Mouse (Mus musculus): ENCODE results near the gene Shank2. TPM values are rescaled to one million over a fixed set of nuclear protein-coding genes. Genes with fewer than 3 reads are reported as not detected.

Shank2 gene
- polyA plus RNA-seq, 1 experiment from 2014 or later: not detected

DNA sequence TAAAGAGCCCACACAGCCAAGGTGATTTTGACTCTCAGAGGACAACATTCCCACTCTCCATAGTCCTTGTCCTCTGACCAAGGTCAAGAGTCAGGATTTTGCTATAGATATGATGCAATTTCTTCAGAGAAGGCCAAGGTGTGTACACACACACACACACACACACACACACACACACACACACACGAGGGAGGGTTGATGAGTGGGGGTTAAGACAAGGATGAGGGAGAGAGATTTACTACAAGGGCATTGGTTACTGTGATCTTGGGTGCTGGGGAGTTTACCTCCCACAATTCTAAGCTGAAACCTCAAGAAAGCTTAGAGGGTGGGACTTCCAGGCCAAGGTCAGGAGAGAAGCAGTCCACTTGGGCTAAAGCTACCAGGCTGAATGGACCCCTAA, 104.2 kb downstream of the Shank2 start:
- no CpG with 5 or more reads among the region's 1 CpGs for WGBS (ENCODE audit: missing documents)
- Histone ChIP-seq H3K4me3 (ENCODE audit: inconsistent target) (no peak overlapping the region), H3K27ac (no peak overlapping the region), H3K36me3 (ENCODE audit: inconsistent target) (no peaks in the 10 kb centered on the region), H3K79me2 (ENCODE audit: inconsistent target) (no peaks in the 10 kb centered on the region)

GRCm38 (mm10) chr7:144106352-144107011, 104.8 kb downstream of the Shank2 start:
- Histone ChIP-seq H3K36me3 (ENCODE audit: inconsistent target) (no peaks in the 10 kb centered on the region), H3K79me2 (ENCODE audit: inconsistent target) (no peaks in the 10 kb centered on the region), H3K27ac (no peak overlapping the region), H3K4me3 (ENCODE audit: inconsistent target) (no peak overlapping the region)
- 84% methylated on average over 9 of the region's 9 CpGs for WGBS (ENCODE audit: missing documents)

DNA sequence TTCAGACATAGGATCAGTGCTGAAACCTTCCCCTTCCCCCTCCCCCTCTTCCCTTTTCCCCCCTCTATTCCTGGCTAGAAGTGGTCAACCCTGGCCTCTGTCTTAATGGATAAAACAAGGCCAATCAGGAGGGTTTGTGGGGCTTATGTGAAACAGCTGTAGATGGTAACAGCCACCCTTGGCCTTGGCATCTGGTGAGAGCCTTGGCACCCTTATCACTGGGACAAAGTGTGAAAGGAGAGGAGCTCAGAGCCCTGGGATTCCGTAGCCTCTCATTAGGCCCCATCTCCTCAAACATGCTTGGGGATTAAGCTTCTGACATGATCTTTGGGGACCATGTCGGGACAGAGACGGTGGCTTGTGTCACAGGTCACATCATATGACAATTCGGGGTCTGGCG, 106.4 kb downstream of the Shank2 start:
- Histone ChIP-seq H3K27ac (no peak overlapping the region), H3K36me3 (ENCODE audit: inconsistent target) (no peaks in the 10 kb centered on the region), H3K4me3 (ENCODE audit: inconsistent target) (no peak overlapping the region), H3K79me2 (ENCODE audit: inconsistent target) (no peaks in the 10 kb centered on the region)
- WGBS (ENCODE audit: missing documents): 95% methylated on average over 5 of the region's 5 CpGs

DNA sequence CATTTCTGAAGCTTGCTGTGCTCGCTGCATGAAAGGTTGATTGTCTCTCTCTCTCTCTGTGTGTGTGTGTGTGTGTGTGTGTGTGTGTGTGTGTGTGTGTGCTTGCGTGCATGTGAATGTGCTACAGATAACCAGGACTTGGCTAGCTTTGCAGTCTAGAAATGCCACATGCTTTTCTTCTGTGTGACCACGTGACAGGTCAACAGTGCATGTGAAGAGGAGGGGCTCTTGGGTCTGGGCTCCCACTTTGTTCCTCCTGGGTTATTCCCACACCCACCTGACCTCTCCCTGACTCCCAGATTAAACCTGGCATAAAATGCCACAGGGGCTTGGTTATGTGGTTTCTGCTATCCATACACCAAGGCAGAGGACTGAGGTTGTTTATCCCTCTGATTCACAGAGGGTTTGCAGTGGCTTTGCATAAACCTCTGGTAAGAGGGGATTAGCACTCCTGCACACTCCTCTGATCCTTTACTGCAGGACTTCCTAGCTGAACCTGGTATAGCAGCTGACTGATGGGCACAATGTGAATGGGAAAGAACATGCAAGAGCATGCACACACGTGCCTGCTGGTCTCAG, 109.4 kb downstream of the Shank2 start:
- 61% methylated on average over 4 of the region's 4 CpGs for WGBS (ENCODE audit: missing documents)
- H3K36me3 ChIP-seq (ENCODE audit: inconsistent target): no peaks in the 10 kb centered on the region
- no peak overlapping the region for H3K27ac ChIP-seq
- no peak overlapping the region for H3K4me3 ChIP-seq (ENCODE audit: inconsistent target)
- H3K79me2 ChIP-seq (ENCODE audit: inconsistent target): no peaks in the 10 kb centered on the region

- H3K4me3 ChIP-seq (ENCODE audit: inconsistent target): no peak overlapping the region
- no peak overlapping the region for H3K27ac ChIP-seq
- WGBS (ENCODE audit: missing documents): 89% methylated on average over 3 of the region's 3 CpGs
- no peaks in the 10 kb centered on the region for H3K79me2 ChIP-seq (ENCODE audit: inconsistent target)
- no peaks in the 10 kb centered on the region for H3K36me3 ChIP-seq (ENCODE audit: inconsistent target)
Observed at GRCm38 (mm10) chr7:144111981-144112380, 110.3 kb downstream of the Shank2 start.

GRCm38 (mm10) chr7:144114230-144114629, 112.5 kb downstream of the Shank2 start:
- Histone ChIP-seq H3K79me2 (ENCODE audit: inconsistent target) (no peaks in the 10 kb centered on the region), H3K4me3 (ENCODE audit: inconsistent target) (no peak overlapping the region), H3K27ac (no peak overlapping the region), H3K36me3 (ENCODE audit: inconsistent target) (no peaks in the 10 kb centered on the region)
- 20% methylated on average over 3 of the region's 3 CpGs for WGBS (ENCODE audit: missing documents)

GRCm38 (mm10) chr7:144119562-144119961, 117.8 kb downstream of the Shank2 start:
- H3K36me3 ChIP-seq (ENCODE audit: inconsistent target): no peaks in the 10 kb centered on the region
- H3K4me3 ChIP-seq (ENCODE audit: inconsistent target): no peak overlapping the region
- WGBS (ENCODE audit: missing documents): 88% methylated on average over 1 of the region's 1 CpGs

GRCm38 (mm10) chr7:144132699-144133387, 131.1 kb downstream of the Shank2 start:
- WGBS (ENCODE audit: missing documents): 86% methylated on average over 22 of the region's 22 CpGs
- Histone ChIP-seq H3K27ac (no peak overlapping the region), H3K4me3 (ENCODE audit: inconsistent target) (no peak overlapping the region), H3K36me3 (ENCODE audit: inconsistent target) (no peaks in the 10 kb centered on the region), H3K79me2 (ENCODE audit: inconsistent target) (no peaks in the 10 kb centered on the region)

More at GRCm38 (mm10) chr7:144119562-144119961, 117.8 kb downstream of the Shank2 start:
- H3K79me2 ChIP-seq (ENCODE audit: inconsistent target): no peaks in the 10 kb centered on the region
- H3K27ac ChIP-seq: no peak overlapping the region

DNA sequence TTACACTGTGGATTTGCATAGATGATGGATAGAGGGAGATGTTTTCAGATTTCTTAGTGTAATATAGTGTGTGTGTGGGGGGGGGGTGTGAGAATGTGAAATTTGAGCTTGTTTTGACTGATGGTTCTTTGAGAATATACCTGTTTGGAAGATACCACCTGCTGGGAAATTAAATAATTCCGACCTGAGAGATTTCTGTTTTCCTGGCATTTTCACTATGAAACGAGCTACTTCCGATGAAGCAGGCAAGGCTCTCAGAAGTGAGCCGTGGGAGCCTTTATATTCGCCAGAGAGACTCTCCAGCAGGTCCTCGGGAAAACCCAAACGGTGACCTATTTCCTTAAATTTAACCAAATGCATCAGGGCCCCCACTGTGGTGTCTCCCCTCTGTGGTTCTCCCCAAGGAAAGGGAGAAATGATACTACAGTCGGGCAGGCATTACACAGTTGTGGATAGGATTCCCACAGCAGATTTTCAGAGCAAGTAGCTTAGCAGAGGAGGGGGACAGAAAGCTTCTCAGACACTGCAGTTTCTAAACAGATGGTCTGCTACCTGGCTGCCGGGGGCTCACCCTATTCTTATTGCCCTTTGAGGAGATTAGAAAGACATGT, 131.8 kb downstream of the Shank2 start:
- H3K27ac ChIP-seq: no peak overlapping the region
- no peaks in the 10 kb centered on the region for H3K36me3 ChIP-seq (ENCODE audit: inconsistent target)
- no peak overlapping the region for H3K4me3 ChIP-seq (ENCODE audit: inconsistent target)
- WGBS (ENCODE audit: missing documents): 74% methylated on average over 9 of the region's 9 CpGs
- H3K79me2 ChIP-seq (ENCODE audit: inconsistent target): no peaks in the 10 kb centered on the region

GRCm38 (mm10) chr7:144134699-144135098, 133.0 kb downstream of the Shank2 start:
- H3K36me3 ChIP-seq (ENCODE audit: inconsistent target): no peaks in the 10 kb centered on the region
- 89% methylated on average over 11 of the region's 11 CpGs for WGBS (ENCODE audit: missing documents)
- no peak overlapping the region for H3K4me3 ChIP-seq (ENCODE audit: inconsistent target)
- H3K27ac ChIP-seq: no peak overlapping the region
- no peaks in the 10 kb centered on the region for H3K79me2 ChIP-seq (ENCODE audit: inconsistent target)

DNA sequence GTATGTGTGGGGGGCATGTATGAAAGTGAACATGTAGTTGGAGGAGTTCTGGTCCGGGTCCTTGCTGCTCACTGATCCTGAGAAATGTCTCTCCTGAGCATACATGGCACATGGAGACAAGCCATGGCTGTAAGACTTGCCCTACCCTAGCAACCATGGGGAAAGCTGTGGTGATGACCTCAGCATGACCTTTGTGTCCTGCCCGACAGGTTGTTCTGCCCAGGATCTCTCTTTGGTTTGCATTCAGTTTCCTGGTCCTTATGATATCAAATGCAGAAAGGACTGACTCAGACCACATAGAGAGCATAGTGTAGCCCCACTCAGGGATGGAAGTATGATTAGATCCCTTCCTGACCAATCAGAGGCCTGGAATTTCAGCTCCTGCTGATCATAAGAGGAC, 136.1 kb downstream of the Shank2 start:
- no peak overlapping the region for H3K4me3 ChIP-seq (ENCODE audit: inconsistent target)
- H3K79me2 ChIP-seq (ENCODE audit: inconsistent target): no peaks in the 10 kb centered on the region
- H3K27ac ChIP-seq: no peak overlapping the region
- WGBS (ENCODE audit: missing documents): 93% methylated on average over 2 of the region's 2 CpGs
- no peaks in the 10 kb centered on the region for H3K36me3 ChIP-seq (ENCODE audit: inconsistent target)

DNA sequence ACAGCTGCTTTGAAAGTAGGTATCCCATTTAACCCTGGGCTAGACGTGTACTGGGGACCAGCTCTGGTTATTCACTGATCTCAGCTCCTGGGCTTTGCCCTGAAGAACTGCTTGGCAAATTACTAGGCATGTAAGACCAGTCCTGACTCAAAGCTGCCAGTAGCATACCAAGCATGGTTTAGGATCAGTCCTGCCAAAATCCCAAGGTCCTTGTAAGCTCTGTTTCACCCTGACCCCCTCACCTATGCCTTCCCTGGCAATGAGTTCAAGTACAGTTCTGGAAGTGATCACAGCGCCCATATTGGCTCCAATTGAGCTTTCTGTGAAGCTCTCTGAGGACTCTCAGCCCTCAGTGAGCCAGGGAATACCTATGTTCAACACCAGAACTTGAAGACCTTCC, 136.7 kb downstream of the Shank2 start:
- WGBS (ENCODE audit: missing documents): 82% methylated on average over 2 of the region's 2 CpGs
- Histone ChIP-seq H3K4me3 (ENCODE audit: inconsistent target) (no peak overlapping the region), H3K27ac (no peak overlapping the region), H3K79me2 (ENCODE audit: inconsistent target) (no peaks in the 10 kb centered on the region), H3K36me3 (ENCODE audit: inconsistent target) (no peaks in the 10 kb centered on the region)

- Histone ChIP-seq H3K27ac (no peak overlapping the region), H3K79me2 (ENCODE audit: inconsistent target) (no peaks in the 10 kb centered on the region), H3K36me3 (ENCODE audit: inconsistent target) (no peaks in the 10 kb centered on the region), H3K4me3 (ENCODE audit: inconsistent target) (no peak overlapping the region)
- WGBS (ENCODE audit: missing documents): 59% methylated on average over 2 of the region's 2 CpGs
Observed at GRCm38 (mm10) chr7:144139691-144140090, 138.0 kb downstream of the Shank2 start.

DNA sequence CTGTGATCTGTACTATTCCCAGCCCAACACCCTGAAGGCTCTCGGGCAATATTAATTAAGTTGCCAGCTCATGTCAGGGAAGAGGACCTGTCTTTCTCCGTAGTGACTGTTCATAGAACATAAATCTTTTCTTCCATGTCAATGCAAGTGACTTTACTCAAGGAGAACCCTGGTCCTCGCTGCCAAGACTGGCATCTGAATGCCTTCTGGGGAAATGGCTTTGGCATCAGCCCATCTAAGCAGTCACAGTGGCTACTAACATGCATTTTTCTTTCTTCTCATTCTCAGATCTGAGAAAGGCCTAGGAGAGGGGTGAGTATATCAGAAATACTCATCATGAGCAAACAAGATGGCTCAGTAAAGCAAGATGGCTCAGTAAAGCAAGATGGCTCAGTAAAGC, 138.7 kb downstream of the Shank2 start:
- H3K36me3 ChIP-seq (ENCODE audit: inconsistent target): no peaks in the 10 kb centered on the region
- 72% methylated on average over 3 of the region's 3 CpGs for WGBS (ENCODE audit: missing documents)
- no peak overlapping the region for H3K4me3 ChIP-seq (ENCODE audit: inconsistent target)
- no peaks in the 10 kb centered on the region for H3K79me2 ChIP-seq (ENCODE audit: inconsistent target)
- no peak overlapping the region for H3K27ac ChIP-seq

DNA sequence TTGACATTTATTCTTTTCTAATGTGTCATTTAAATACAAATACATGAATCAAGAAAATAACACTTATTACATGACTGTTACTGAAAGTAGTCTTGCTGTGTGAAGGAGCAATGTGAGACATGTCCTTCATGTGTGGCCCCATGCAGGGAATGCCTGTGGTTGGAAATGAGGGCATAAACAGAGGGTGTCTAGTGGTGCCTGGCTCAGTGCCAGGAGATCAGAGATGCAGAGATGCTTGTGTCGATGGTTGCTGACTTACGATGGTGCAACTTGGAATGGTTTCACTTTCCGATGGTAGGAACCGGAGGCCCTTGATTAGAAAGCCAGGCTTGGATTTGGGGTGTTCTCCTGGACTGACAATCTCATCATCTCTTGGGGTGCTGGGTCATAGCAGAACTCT, 140.3 kb downstream of the Shank2 start:
- H3K79me2 ChIP-seq (ENCODE audit: inconsistent target): no peaks in the 10 kb centered on the region
- H3K36me3 ChIP-seq (ENCODE audit: inconsistent target): no peaks in the 10 kb centered on the region
- WGBS (ENCODE audit: missing documents): 74% methylated on average over 4 of the region's 4 CpGs
- H3K27ac ChIP-seq: no peak overlapping the region
- H3K4me3 ChIP-seq (ENCODE audit: inconsistent target): no peak overlapping the region
